Mouse (Mus musculus) mesoderm, embryonic 11.5 days (tissue): ENCODE results near the gene Olfr1257.
"Not testable (repeated sequence)": the region's sequence is repeated elsewhere in the genome, so short reads cannot be mapped to it uniquely, and the experiment has no call there.

Source experiments
- DNase-seq: peaks from one replicate; pipeline ENCODE4 v3.0.0-alpha.2; 2012; ENCODE audit warnings: low read depth, low spot score

Olfr1257 gene

DNA sequence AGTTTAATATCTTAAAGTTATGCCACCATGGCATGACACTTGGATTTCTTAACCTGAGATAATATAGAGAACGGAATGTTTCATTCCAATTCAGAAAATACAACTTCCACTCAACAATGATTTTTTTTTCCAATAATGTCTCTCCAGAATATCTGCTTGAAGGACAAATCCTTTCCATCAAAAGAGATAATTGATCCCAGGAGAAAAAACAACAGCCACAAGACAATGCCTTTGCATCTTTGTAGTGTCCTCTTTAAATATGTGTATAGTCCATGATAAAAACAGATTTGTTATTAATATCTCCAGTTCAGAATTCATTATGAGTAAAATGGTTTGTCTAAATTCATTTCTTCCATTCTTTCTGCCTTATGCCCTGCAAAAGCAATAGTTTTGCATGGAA is at the start of gene Olfr1257:
TSS of gene Olfr1257 (plus strand) at position 301 of the 400 bp plus-strand sequence.
- no peak for DNase-seq

DNA sequence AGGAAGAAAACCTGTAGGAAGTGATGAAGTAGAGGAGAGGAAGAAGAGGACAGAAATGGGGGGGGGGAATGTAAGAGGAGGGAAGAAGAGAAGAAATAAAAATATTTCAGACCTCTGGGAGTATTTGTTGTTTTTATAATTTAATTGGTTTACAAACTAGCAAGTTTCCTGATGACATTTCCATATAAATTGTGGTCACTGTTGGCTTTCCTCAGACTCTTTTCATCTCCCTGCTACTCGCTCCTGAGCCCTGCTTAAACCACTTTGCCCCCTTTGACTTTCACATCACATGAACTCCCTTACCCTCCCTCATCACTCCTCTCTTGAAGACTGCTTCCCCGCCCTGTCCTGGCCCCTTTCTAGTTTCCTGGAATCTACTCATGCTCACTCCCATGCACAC is 36.8 kb upstream of the Olfr1257 start, which contains the start of gene Olfr1256:
TSS of gene Olfr1256 (minus strand) at position 101 of the 400 bp plus-strand sequence.
- DNase-seq: no peak

DNA sequence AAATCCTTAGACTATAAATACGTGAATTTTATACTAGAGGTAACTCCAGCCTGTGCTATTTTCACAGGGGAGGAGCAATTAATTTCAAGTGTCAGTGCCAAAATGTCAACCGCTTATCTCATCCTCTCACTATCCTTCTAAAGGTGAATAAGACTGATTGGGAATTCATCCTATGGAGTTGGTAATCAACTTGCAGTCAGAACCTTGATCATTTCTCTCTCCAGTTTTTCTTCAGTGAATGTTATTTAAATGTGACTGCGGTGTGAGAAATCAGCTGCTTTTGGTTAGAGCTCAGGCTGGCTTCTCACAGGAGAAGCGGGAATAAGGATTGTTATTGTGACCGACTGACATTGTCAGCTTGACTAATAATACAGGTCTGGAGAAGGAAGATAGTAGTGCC is 30.1 kb upstream of the Olfr1257 start, which contains the start of gene Olfr48:
TSS of gene Olfr48 (minus strand) at position 101 of the 400 bp plus-strand sequence.
- no peak for DNase-seq

DNA sequence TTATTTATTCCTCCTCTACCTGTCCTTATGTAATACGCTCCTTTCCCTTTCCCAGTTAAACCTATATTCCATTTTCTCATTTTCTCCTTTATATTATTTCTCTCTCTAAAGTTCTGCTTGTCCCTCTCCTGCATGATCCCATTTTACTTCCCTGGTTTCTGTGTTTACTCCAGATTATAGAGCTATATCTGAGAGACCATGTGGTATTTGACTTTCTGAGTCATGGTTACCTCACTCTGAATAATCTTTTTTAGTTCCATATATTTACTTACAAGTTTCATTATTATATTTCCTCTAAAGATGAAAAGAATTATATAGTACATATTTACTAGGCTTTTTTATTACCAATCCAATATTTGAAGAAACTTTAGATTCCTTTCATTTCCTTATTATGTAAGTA is 29.0 kb upstream of the Olfr1257 start:
- DNase-seq: no peak

DNA sequence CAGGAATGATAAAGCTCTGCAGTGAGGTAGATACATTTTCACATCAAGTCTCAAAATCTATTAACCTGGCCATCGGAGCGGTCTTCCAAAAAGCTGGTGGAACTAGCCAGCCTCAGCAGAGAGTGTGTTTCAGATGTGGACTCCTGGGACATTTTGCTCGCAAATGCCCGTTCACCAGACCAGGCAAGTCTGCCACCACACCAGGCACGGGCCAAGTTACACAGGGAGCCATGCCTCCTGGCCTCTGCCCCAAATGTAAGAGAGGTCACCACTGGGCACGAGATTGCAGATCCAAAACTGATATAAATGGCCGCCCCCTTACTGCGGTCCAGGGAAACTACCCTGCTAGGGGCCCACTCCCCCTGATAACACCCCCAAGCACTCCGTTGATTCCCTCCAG is 34.4 kb downstream of the Olfr1257 start:
- DNase-seq: not testable (repeated sequence)

DNA sequence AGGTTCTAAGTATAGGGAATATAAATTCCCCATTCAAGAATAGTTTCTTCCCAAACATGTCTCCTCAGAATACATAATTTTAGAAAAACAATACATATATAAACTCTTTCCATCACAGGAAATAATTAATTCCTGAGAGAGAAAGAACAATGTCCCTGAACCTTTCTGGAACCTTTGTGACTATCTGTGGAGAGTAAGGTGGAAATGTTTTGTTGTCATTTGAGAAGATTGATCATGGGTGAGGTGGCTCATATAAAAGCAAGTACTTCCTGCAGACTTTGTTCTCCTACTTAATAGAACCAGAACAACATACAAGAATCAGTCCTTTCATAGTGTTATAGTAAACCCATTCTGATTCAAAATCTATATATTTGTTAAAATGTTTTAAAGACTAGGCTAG is 48.8 kb downstream of the Olfr1257 start, which contains the start of gene Olfr1258:
TSS of gene Olfr1258 (plus strand) at position 301 of the 400 bp plus-strand sequence.
- no peak for DNase-seq
